Mouse (Mus musculus) liver, postnatal 0 days (tissue): ENCODE data around the gene Hist2h3b.
"Not testable (repeated sequence)": the region's sequence is repeated elsewhere in the genome, so short reads cannot be mapped to it uniquely, and the experiment has no call there.

Experiments used
- CTCF ChIP-seq: sonication (generic); IDR thresholded peaks from 2 replicates; pipeline ENCODE4 v1.5.1; 2016; ENCODE audit warnings: antibody characterized with exemption, low read depth
- EP300 ChIP-seq: IDR thresholded peaks from 2 replicates; pipeline ENCODE4 v1.6.1; 2016; ENCODE audit warnings: antibody characterized with exemption, low read depth, mild to moderate bottlenecking

DNA sequence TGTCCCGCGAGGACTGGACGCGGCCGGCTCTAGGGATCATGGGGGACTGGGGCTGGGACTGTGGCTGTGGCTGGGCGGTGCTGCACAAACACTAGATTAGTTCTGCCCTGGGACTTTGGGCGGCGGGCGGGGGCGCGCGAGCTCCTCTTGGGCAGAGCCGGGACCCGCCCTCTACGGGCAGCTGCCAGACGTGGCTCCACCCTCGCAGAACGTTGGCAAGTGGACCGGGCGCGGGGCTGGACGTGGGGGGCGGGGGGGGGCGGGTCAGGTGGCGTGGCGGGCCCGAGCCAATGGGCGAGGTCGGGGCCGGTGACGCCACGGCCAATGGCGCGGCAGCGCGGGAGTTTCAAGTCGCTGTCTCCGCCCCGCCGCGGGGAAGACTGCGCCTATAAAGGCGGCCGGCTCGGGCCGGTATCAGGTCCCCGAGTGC, 22.0 kb upstream of the Hist2h3b start, which contains the start of gene Hist2h3c1:
- TF ChIP-seq CTCF, EP300: not testable (repeated sequence)
